8 mouse cellular contexts compared by ENCODE assay signal in the genomic region with DNA sequence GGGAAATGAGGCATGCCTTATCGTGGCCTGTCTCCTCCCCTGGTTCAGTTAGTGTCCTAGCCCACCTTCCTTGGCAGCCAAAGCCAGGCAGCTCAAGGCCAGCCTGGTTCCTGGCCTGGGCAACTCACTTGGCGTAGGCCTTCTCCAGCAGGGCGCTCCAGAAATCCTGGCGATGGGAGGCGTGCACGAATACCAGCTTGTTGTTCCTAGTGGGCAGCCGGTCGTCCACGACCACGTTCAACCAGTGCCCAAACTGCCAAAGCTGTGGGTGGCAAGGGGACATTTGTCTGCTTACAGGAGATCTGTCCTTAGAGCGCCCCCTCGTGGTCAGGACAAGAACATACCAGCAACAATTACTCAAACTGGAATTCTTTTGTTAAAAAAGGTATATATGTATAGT. TPM values are rescaled to one million over a fixed set of nuclear protein-coding genes. Genes with fewer than 3 reads are reported as not detected.
DNase-seq lines count a peak whose midpoint lies in the region.

No protein-coding gene starts in this region.

- DNase-seq in CD4-positive, CD25-positive, alpha-beta regulatory T cell, adult 2 months (ENCODE audit: low read depth, low spot score), result peak; percentile 83
- peak; percentile 77 for DNase-seq in NIH3T3 (ENCODE audit: low read depth)
- peak; percentile 83 to 87 for DNase-seq in cerebellum, postnatal 36 days
- peak; percentile 35 to 45 for DNase-seq in gastrocnemius, adult 8-10 months (ENCODE audit: low spot score in 2 of 2)
- DNase-seq in layer of hippocampus, adult 11-12 months (ENCODE audit: low spot score), result peak; percentile 66
- peak; percentile 82 for DNase-seq in lung, postnatal 10 days
- peak; percentile 50 for DNase-seq in right cerebral cortex, postnatal 25 days
- no peak for DNase-seq in yolk sac, embryonic 10.5 days (ENCODE audit: low spot score)

RNA-seq across cellular contexts. Expression of a gene that starts 16.4 kb away (rescaled TPM):
- total RNA-seq in gastrocnemius, adult 8-10 months (2022), result under 1 TPM; 0.15 to 0.51 (median 0.33) TPM

RNA-seq across cellular contexts. Expression of a gene that starts 40.8 kb away (rescaled TPM):
- total RNA-seq in gastrocnemius, adult 8-10 months (2022), result not detected

RNA-seq across cellular contexts. Expression of a gene that starts 43.3 kb away (rescaled TPM):
- 10 to 100 TPM; 26.6 to 31.2 (median 27.2) TPM for total RNA-seq in gastrocnemius, adult 8-10 months (2022)

RNA-seq across cellular contexts. Expression of a gene that starts 43.4 kb away (rescaled TPM):
- total RNA-seq in gastrocnemius, adult 8-10 months (2022), result 100 to 1,000 TPM; 105 to 141 (median 132) TPM

RNA-seq across cellular contexts. Expression of a gene that starts 44.0 kb away (rescaled TPM):
- total RNA-seq in gastrocnemius, adult 8-10 months (2022), result 10 to 100 TPM; 65.5 to 74.0 (median 68.3) TPM
